Mouse (Mus musculus): ENCODE results near the gene Lhx2. TPM values are rescaled to one million over a fixed set of nuclear protein-coding genes. Genes with fewer than 3 reads are reported as not detected.

Gene Lhx2
- polyA plus RNA-seq, 1 experiment from 2014 or later: 1.8 TPM

- no peak overlapping the region for H3K27ac ChIP-seq (ENCODE audit: low read length)
- no peak overlapping the region for H3K4me2 ChIP-seq (ENCODE audit: low read depth, low read length)
- 57% methylated on average over 5 of the region's 5 CpGs for WGBS (ENCODE audit: insufficient replicate concordance)
- no peak overlapping the region for H3K4me3 ChIP-seq (ENCODE audit: low read depth, low read length)
- H3K9me3 ChIP-seq (replicated peaks; ENCODE audit: control insufficient read depth, low read length): no peaks in the 10 kb centered on the region
- H3K4me1 ChIP-seq (ENCODE audit: control insufficient read depth, low read depth, low read length): no peaks in the 10 kb centered on the region
- ATAC-seq (ENCODE audit: low read depth): no peak
- H3K9ac ChIP-seq (ENCODE audit: low read depth, low read length): no peak overlapping the region
- H3K36me3 ChIP-seq (ENCODE audit: control insufficient read depth, insufficient read depth): no peaks in the 10 kb centered on the region
- H3K27me3 ChIP-seq (ENCODE audit: control insufficient read depth, insufficient read depth, low read depth, low read length): peaks cover 55% of the 10 kb centered on the region
Observed at GRCm38 (mm10) chr2:38367852-38368251, 28.8 kb downstream of the Lhx2 start.

GRCm38 (mm10) chr2:38368746-38369330 is 29.8 kb downstream of the Lhx2 start:
- no peaks in the 10 kb centered on the region for H3K4me1 ChIP-seq (ENCODE audit: control insufficient read depth, low read depth, low read length)
- H3K4me3 ChIP-seq (ENCODE audit: low read depth, low read length): peak overlapping the region; percentile 36
- ATAC-seq (ENCODE audit: low read depth): peak; percentile 61; the same call in 1 of the 2 replicates
- 8% methylated on average over 31 of the region's 31 CpGs for WGBS (ENCODE audit: insufficient replicate concordance)
- no peaks in the 10 kb centered on the region for H3K9me3 ChIP-seq (replicated peaks; ENCODE audit: control insufficient read depth, low read length)
- no peaks in the 10 kb centered on the region for H3K36me3 ChIP-seq (ENCODE audit: control insufficient read depth, insufficient read depth)
- H3K27ac ChIP-seq (ENCODE audit: low read length): no peak overlapping the region
- H3K27me3 ChIP-seq (ENCODE audit: control insufficient read depth, insufficient read depth, low read depth, low read length): peaks cover 54% of the 10 kb centered on the region
- H3K4me2 ChIP-seq (ENCODE audit: low read depth, low read length): peak overlapping the region; percentile 50
- H3K9ac ChIP-seq (ENCODE audit: low read depth, low read length): no peak overlapping the region

DNA sequence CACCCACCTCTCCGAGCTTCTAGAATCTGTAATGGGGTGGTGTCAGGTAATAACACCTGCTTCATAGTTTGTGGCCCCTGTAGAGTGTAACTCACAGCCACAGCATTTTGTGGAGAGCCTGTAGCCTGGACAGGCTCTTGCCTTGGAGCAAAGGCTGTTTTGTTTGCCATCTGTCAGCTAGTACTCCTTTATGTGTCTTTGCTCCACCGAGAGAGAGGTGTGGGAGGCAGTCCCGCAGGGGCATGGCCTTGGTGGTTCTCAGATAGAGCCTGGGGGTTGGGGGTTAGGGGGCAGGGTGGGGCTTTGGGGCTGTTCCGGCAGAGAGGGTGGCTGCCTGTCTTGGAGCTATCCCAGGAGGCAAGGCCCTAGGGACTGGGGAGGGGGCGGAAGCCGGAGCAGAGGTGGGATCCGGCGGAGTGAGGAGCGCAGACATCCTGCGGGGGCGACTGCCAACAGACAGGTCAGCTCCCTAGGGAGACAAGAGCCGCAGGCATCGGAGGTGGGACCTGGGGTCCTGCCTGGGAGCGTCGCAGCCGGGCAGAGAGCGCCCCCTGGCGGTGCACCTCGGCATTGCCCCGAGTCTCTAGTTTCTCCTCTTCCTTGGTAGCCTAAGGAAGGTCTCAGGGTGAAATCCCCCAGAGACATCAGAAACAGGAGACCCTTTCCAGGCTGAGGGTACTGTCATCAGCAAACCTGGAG is 36.7 kb downstream of the Lhx2 start:
- Histone ChIP-seq H3K9ac (ENCODE audit: low read depth, low read length) (no peak overlapping the region), H3K9me3 (replicated peaks; ENCODE audit: control insufficient read depth, low read length) (no peaks in the 10 kb centered on the region), H3K27ac (ENCODE audit: low read length) (no peak overlapping the region), H3K4me2 (ENCODE audit: low read depth, low read length) (no peak overlapping the region), H3K4me1 (ENCODE audit: control insufficient read depth, low read depth, low read length) (no peaks in the 10 kb centered on the region; the same call in 1 of the 2 replicates), H3K36me3 (ENCODE audit: control insufficient read depth, insufficient read depth) (no peaks in the 10 kb centered on the region), H3K27me3 (ENCODE audit: control insufficient read depth, insufficient read depth, low read depth, low read length) (peaks cover 50% of the 10 kb centered on the region), H3K4me3 (ENCODE audit: low read depth, low read length) (no peak overlapping the region)
- WGBS (ENCODE audit: insufficient replicate concordance): 6% methylated on average over 20 of the region's 20 CpGs
- ATAC-seq (ENCODE audit: low read depth): no peak

DNA sequence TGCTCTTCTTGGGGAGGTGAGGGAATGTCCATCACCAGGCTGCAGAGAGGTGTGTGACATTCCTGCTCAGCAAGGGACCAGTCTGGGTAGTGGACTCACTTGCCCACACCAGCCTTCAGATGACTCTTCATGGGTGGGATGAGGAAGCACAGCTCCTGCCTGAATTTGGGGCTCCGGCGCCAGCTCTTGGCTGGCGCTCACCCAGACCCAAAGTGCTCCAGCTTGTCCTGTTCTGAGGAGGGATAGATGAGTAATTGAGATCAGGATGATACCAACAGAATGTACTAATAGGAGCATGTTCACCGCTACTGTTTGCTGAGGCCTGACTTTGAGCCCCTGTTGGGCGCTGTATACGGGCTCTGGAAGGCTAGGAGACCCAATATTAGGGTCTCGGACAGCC is 38.2 kb downstream of the Lhx2 start:
- ATAC-seq (ENCODE audit: low read depth): no peak
- peaks cover 45% of the 10 kb centered on the region for H3K27me3 ChIP-seq (ENCODE audit: control insufficient read depth, insufficient read depth, low read depth, low read length)
- WGBS (ENCODE audit: insufficient replicate concordance): 65% methylated on average over 7 of the region's 7 CpGs
- no peak overlapping the region for H3K4me3 ChIP-seq (ENCODE audit: low read depth, low read length)
- no peaks in the 10 kb centered on the region for H3K36me3 ChIP-seq (ENCODE audit: control insufficient read depth, insufficient read depth)
- no peak overlapping the region for H3K27ac ChIP-seq (ENCODE audit: low read length)
- H3K9ac ChIP-seq (ENCODE audit: low read depth, low read length): no peak overlapping the region
- H3K9me3 ChIP-seq (replicated peaks; ENCODE audit: control insufficient read depth, low read length): no peaks in the 10 kb centered on the region
- H3K4me1 ChIP-seq (ENCODE audit: control insufficient read depth, low read depth, low read length): no peaks in the 10 kb centered on the region; the same call in 1 of the 2 replicates
- H3K4me2 ChIP-seq (ENCODE audit: low read depth, low read length): no peak overlapping the region

DNA sequence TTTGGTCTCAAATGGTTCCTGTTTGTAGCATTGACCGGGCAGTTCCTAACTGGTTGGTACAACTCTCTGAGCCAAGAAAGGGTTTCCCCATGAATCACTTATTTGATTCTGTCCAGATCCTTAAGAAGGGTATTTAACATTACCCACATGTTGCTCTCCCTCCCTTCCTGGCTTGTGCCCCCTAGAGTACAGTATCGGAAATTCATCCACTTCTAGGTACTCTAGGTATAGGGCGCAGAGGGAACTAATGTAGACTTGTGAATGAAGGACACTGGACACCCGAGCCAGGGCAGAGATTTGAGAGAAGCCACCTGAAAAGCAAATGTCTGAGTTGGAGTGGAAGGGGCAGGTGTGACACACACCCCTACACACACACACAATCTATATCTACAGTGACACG is 39.3 kb downstream of the Lhx2 start:
- peaks cover 45% of the 10 kb centered on the region for H3K27me3 ChIP-seq (ENCODE audit: control insufficient read depth, insufficient read depth, low read depth, low read length)
- no peaks in the 10 kb centered on the region; the same call in 1 of the 2 replicates for H3K4me1 ChIP-seq (ENCODE audit: control insufficient read depth, low read depth, low read length)
- H3K27ac ChIP-seq (ENCODE audit: low read length): no peak overlapping the region
- no peak overlapping the region for H3K9ac ChIP-seq (ENCODE audit: low read depth, low read length)
- no peaks in the 10 kb centered on the region for H3K9me3 ChIP-seq (replicated peaks; ENCODE audit: control insufficient read depth, low read length)
- no peak overlapping the region for H3K4me3 ChIP-seq (ENCODE audit: low read depth, low read length)
- 14% methylated on average over 5 of the region's 5 CpGs for WGBS (ENCODE audit: insufficient replicate concordance)
- ATAC-seq (ENCODE audit: low read depth): no peak
- H3K4me2 ChIP-seq (ENCODE audit: low read depth, low read length): no peak overlapping the region
- no peaks in the 10 kb centered on the region for H3K36me3 ChIP-seq (ENCODE audit: control insufficient read depth, insufficient read depth)

GRCm38 (mm10) chr2:38378849-38379545 is 39.9 kb downstream of the Lhx2 start:
- H3K4me1 ChIP-seq (ENCODE audit: control insufficient read depth, low read depth, low read length): no peaks in the 10 kb centered on the region; the same call in 1 of the 2 replicates
- H3K27me3 ChIP-seq (ENCODE audit: control insufficient read depth, insufficient read depth, low read depth, low read length): peaks cover 45% of the 10 kb centered on the region
- no peaks in the 10 kb centered on the region for H3K9me3 ChIP-seq (replicated peaks; ENCODE audit: control insufficient read depth, low read length)
- no peak overlapping the region for H3K4me2 ChIP-seq (ENCODE audit: low read depth, low read length)
- no peak overlapping the region for H3K4me3 ChIP-seq (ENCODE audit: low read depth, low read length)
- no peak overlapping the region for H3K27ac ChIP-seq (ENCODE audit: low read length)
- H3K36me3 ChIP-seq (ENCODE audit: control insufficient read depth, insufficient read depth): no peaks in the 10 kb centered on the region
- ATAC-seq (ENCODE audit: low read depth): no peak
- WGBS (ENCODE audit: insufficient replicate concordance): 5% methylated on average over 29 of the region's 29 CpGs
- H3K9ac ChIP-seq (ENCODE audit: low read depth, low read length): no peak overlapping the region

GRCm38 (mm10) chr2:38379546-38379870 is 40.4 kb downstream of the Lhx2 start:
- H3K9ac ChIP-seq (ENCODE audit: low read depth, low read length): no peak overlapping the region
- no peak overlapping the region for H3K4me2 ChIP-seq (ENCODE audit: low read depth, low read length)
- H3K9me3 ChIP-seq (replicated peaks; ENCODE audit: control insufficient read depth, low read length): no peaks in the 10 kb centered on the region
- H3K4me1 ChIP-seq (ENCODE audit: control insufficient read depth, low read depth, low read length): no peaks in the 10 kb centered on the region; the same call in 1 of the 2 replicates
- no peak for ATAC-seq (ENCODE audit: low read depth)
- H3K27me3 ChIP-seq (ENCODE audit: control insufficient read depth, insufficient read depth, low read depth, low read length): peaks cover 45% of the 10 kb centered on the region
- no peak overlapping the region for H3K4me3 ChIP-seq (ENCODE audit: low read depth, low read length)
- no peak overlapping the region for H3K27ac ChIP-seq (ENCODE audit: low read length)
- WGBS (ENCODE audit: insufficient replicate concordance): 8% methylated on average over 4 of the region's 4 CpGs
- H3K36me3 ChIP-seq (ENCODE audit: control insufficient read depth, insufficient read depth): no peaks in the 10 kb centered on the region

- Histone ChIP-seq H3K36me3 (ENCODE audit: control insufficient read depth, insufficient read depth) (no peaks in the 10 kb centered on the region), H3K9me3 (replicated peaks; ENCODE audit: control insufficient read depth, low read length) (no peaks in the 10 kb centered on the region), H3K4me3 (ENCODE audit: low read depth, low read length) (no peak overlapping the region), H3K27me3 (ENCODE audit: control insufficient read depth, insufficient read depth, low read depth, low read length) (peaks cover 40% of the 10 kb centered on the region), H3K9ac (ENCODE audit: low read depth, low read length) (no peak overlapping the region), H3K27ac (ENCODE audit: low read length) (no peak overlapping the region), H3K4me2 (ENCODE audit: low read depth, low read length) (no peak overlapping the region), H3K4me1 (ENCODE audit: control insufficient read depth, low read depth, low read length) (no peaks in the 10 kb centered on the region; the same call in 1 of the 2 replicates)
- ATAC-seq (ENCODE audit: low read depth): no peak
- WGBS (ENCODE audit: insufficient replicate concordance): 28% methylated on average over 10 of the region's 10 CpGs
Observed at GRCm38 (mm10) chr2:38380136-38381083, 41.3 kb downstream of the Lhx2 start.
